ENCODE assay signal across 8 mouse cellular contexts in genomic region chrX:8073881-8074429, GRCm38 (mm10). TPM values are rescaled to one million over a fixed set of nuclear protein-coding genes. Genes with fewer than 3 reads are reported as not detected.
DNase-seq lines count a peak whose midpoint lies in the region; ATAC-seq and TF ChIP-seq lines count a peak whose summit lies in the region.

No protein-coding gene starts in this region.

- H3K36me3 ChIP-seq in E14TG2a.4 (ENCODE audit: insufficient read depth, low read length) = peaks cover 39% of the 10 kb centered on the region
- peaks cover 31% of the 10 kb centered on the region for H3K36me3 ChIP-seq in heart, embryonic 13.5 days
- H3K36me3 ChIP-seq in limb, embryonic 11.5 days (ENCODE audit: control insufficient read depth, insufficient read depth, low read length) = no peaks in the 10 kb centered on the region; the same call in 1 of the 2 replicates
- H3K36me3 ChIP-seq in midbrain, embryonic 14.5 days (ENCODE audit: control insufficient read depth, insufficient read depth, low read length) = peaks cover 6% of the 10 kb centered on the region; the same call in 1 of the 2 replicates

- WGBS in heart, embryonic 13.5 days = 8% methylated on average over 35 of the region's 64 CpGs
- WGBS in limb, embryonic 11.5 days = 21% methylated on average over 46 of the region's 64 CpGs
- 21% methylated on average over 60 of the region's 64 CpGs for whole genome bisulfite sequencing in midbrain, embryonic 14.5 days

- DNase-seq in gastrocnemius, postnatal 10 days = peak; percentile 7
- no peak for DNase-seq in gastrocnemius, adult 18-20 months (ENCODE audit: low spot score)
- DNase-seq in cerebellum, adult 9-11 months = peak; percentile 58
- peak; percentile 57 for DNase-seq in limb, embryonic 11.5 days (ENCODE audit: low spot score)
- peak; percentile 60 for DNase-seq in midbrain, embryonic 14.5 days
- DNase-seq in testis, postnatal 14 days (ENCODE audit: low spot score) = peak; percentile 61

- TF ChIP-seq CTCF in E14TG2a.4 (conservative IDR thresholded peaks at IDR 0.05; ENCODE audit: low read length) = no peak

- peak overlapping the region; percentile 85 for H3K9ac ChIP-seq in heart, embryonic 13.5 days
- peak overlapping the region; percentile 82 for H3K9ac ChIP-seq in limb, embryonic 11.5 days (ENCODE audit: low read length)
- peak overlapping the region; percentile 42; the same call in 1 of the 2 replicates for H3K9ac ChIP-seq in midbrain, embryonic 14.5 days (replicated peaks; ENCODE audit: low read length)

- H3K4me1 ChIP-seq in E14TG2a.4 (replicated peaks; ENCODE audit: low read depth, low read length) = peaks cover 41% of the 10 kb centered on the region
- H3K4me1 ChIP-seq in heart, embryonic 13.5 days = peaks cover 8% of the 10 kb centered on the region
- H3K4me1 ChIP-seq in limb, embryonic 11.5 days (ENCODE audit: control insufficient read depth, insufficient read depth, low read length) = no peaks in the 10 kb centered on the region
- no peaks in the 10 kb centered on the region for H3K4me1 ChIP-seq in midbrain, embryonic 14.5 days (ENCODE audit: control insufficient read depth, insufficient read depth, low read length)

- no peaks in the 10 kb centered on the region for H3K9me3 ChIP-seq in E14TG2a.4 (ENCODE audit: low read length)
- no peaks in the 10 kb centered on the region for H3K9me3 ChIP-seq in heart, embryonic 13.5 days
- H3K9me3 ChIP-seq in limb, embryonic 11.5 days (ENCODE audit: control insufficient read depth, low read length) = no peaks in the 10 kb centered on the region; the same call in 1 of the 2 replicates
- H3K9me3 ChIP-seq in midbrain, embryonic 14.5 days (ENCODE audit: control insufficient read depth, low read length) = no peaks in the 10 kb centered on the region

- peak; percentile 43; the same call in 1 of the 2 replicates for ATAC-seq in heart, embryonic 13.5 days (ENCODE audit: extremely low read depth, insufficient number of reproducible peaks, low FRiP score, low TSS enrichment)
- peak; percentile 31; the same call in 1 of the 2 replicates for ATAC-seq in limb, embryonic 11.5 days (ENCODE audit: insufficient number of reproducible peaks, low FRiP score, low TSS enrichment, low read depth)
- ATAC-seq in midbrain, embryonic 14.5 days (ENCODE audit: low FRiP score, low TSS enrichment) = no peak

- peaks cover 10% of the 10 kb centered on the region; the same call in 1 of the 2 replicates for H3K27me3 ChIP-seq in E14TG2a.4 (ENCODE audit: insufficient read depth, low read length)
- no peaks in the 10 kb centered on the region for H3K27me3 ChIP-seq in heart, embryonic 13.5 days (replicated peaks)
- no peaks in the 10 kb centered on the region for H3K27me3 ChIP-seq in limb, embryonic 11.5 days (ENCODE audit: control insufficient read depth, insufficient read depth, low read length)
- H3K27me3 ChIP-seq in midbrain, embryonic 14.5 days (ENCODE audit: control insufficient read depth, insufficient read depth, low read length) = no peaks in the 10 kb centered on the region

- peak overlapping the region; percentile 89 for H3K27ac ChIP-seq in heart, embryonic 13.5 days (replicated peaks)
- peak overlapping the region; percentile 84 for H3K27ac ChIP-seq in limb, embryonic 11.5 days (replicated peaks; ENCODE audit: low read depth, low read length)
- H3K27ac ChIP-seq in midbrain, embryonic 14.5 days (replicated peaks; ENCODE audit: low read depth, low read length) = peak overlapping the region; percentile 83

- peak overlapping the region; percentile 81 for H3K4me3 ChIP-seq in E14TG2a.4 (replicated peaks; ENCODE audit: low read length)
- H3K4me3 ChIP-seq in heart, embryonic 13.5 days = peak overlapping the region; percentile 69
- H3K4me3 ChIP-seq in limb, embryonic 11.5 days (ENCODE audit: low read depth, low read length) = peak overlapping the region; percentile 46
- peak overlapping the region; percentile 48 for H3K4me3 ChIP-seq in midbrain, embryonic 14.5 days (replicated peaks; ENCODE audit: low read depth, low read length)

- H3K4me2 ChIP-seq in heart, embryonic 13.5 days = peak overlapping the region; percentile 69
- H3K4me2 ChIP-seq in limb, embryonic 11.5 days (ENCODE audit: low read depth, severe bottlenecking) = peak overlapping the region; percentile 35
- H3K4me2 ChIP-seq in midbrain, embryonic 14.5 days (ENCODE audit: low read length) = peak overlapping the region; percentile 56

RNA-seq across cellular contexts. Expression of gene Suv39h1, which starts 0.6 kb away (rescaled TPM):
- 1 to 10 TPM; 6.4 to 8.6 TPM for total RNA-seq in gastrocnemius, postnatal 10 days (2021)
- 1 to 10 TPM; 4.5 TPM for total RNA-seq in gastrocnemius, adult 18-20 months (2021)
- 34.4 and 34.9 TPM in 2 replicates for polyA plus RNA-seq in heart, embryonic 13.5 days (2015; fragmentation: Nextera tagmentation; extraction: Ambion mirVana)
- 95.7 and 102 TPM in 2 replicates for polyA plus RNA-seq in limb, embryonic 11.5 days (2014; fragmentation: Nextera tagmentation; extraction: Ambion mirVana)
- polyA plus RNA-seq in midbrain, embryonic 14.5 days (2014; fragmentation: Nextera tagmentation; extraction: Ambion mirVana) = 34.0 and 38.2 TPM in 2 replicates

RNA-seq across cellular contexts. Expression of gene Was, which starts 16.3 kb away (rescaled TPM):
- total RNA-seq in gastrocnemius, postnatal 10 days (2021) = 1 to 10 TPM; 1.3 to 1.9 TPM
- total RNA-seq in gastrocnemius, adult 18-20 months (2021) = under 1 TPM; 0.21 to 0.52 TPM
- 0.24 and 0.33 TPM in 2 replicates for polyA plus RNA-seq in heart, embryonic 13.5 days (2015; fragmentation: Nextera tagmentation; extraction: Ambion mirVana)
- 0.27 and 0.44 TPM in 2 replicates for polyA plus RNA-seq in limb, embryonic 11.5 days (2014; fragmentation: Nextera tagmentation; extraction: Ambion mirVana)
- 0.16 TPM in 1 of 2 replicates, not detected in the other for polyA plus RNA-seq in midbrain, embryonic 14.5 days (2014; fragmentation: Nextera tagmentation; extraction: Ambion mirVana)

RNA-seq across cellular contexts. Expression of gene Glod5, which starts 55.7 kb away (rescaled TPM):
- total RNA-seq in gastrocnemius, postnatal 10 days (2021) = not detected
- total RNA-seq in gastrocnemius, adult 18-20 months (2021) = not detected
- 0.38 and 0.53 TPM in 2 replicates for polyA plus RNA-seq in heart, embryonic 13.5 days (2015; fragmentation: Nextera tagmentation; extraction: Ambion mirVana)
- polyA plus RNA-seq in limb, embryonic 11.5 days (2014; fragmentation: Nextera tagmentation; extraction: Ambion mirVana) = not detected in 2 replicates
- polyA plus RNA-seq in midbrain, embryonic 14.5 days (2014; fragmentation: Nextera tagmentation; extraction: Ambion mirVana) = not detected in 2 replicates

RNA-seq across cellular contexts. Expression of gene Wdr13, which starts 58.7 kb away (rescaled TPM):
- total RNA-seq in gastrocnemius, postnatal 10 days (2021) = 10 to 100 TPM; 21.8 to 25.4 TPM
- total RNA-seq in gastrocnemius, adult 18-20 months (2021) = 10 to 100 TPM in 1 of 2 experiments, 1 to 10 TPM in 1; 8.7 to 10.1 TPM
- 20.9 and 22.8 TPM in 2 replicates for polyA plus RNA-seq in heart, embryonic 13.5 days (2015; fragmentation: Nextera tagmentation; extraction: Ambion mirVana)
- 12.4 and 15.6 TPM in 2 replicates for polyA plus RNA-seq in limb, embryonic 11.5 days (2014; fragmentation: Nextera tagmentation; extraction: Ambion mirVana)
- polyA plus RNA-seq in midbrain, embryonic 14.5 days (2014; fragmentation: Nextera tagmentation; extraction: Ambion mirVana) = 54.4 and 57.9 TPM in 2 replicates
